Mouse (Mus musculus) spleen, adult 18-20 months (tissue): Measurements from ENCODE around the gene Tmem52b.

ENCODE experiments used
- DNase-seq, 2 experiments: peaks; one replicate each; pipeline ENCODE4 v3.0.0; 2022; ENCODE audit warnings: mixed read lengths in 2 of 2

Gene Tmem52b

DNA sequence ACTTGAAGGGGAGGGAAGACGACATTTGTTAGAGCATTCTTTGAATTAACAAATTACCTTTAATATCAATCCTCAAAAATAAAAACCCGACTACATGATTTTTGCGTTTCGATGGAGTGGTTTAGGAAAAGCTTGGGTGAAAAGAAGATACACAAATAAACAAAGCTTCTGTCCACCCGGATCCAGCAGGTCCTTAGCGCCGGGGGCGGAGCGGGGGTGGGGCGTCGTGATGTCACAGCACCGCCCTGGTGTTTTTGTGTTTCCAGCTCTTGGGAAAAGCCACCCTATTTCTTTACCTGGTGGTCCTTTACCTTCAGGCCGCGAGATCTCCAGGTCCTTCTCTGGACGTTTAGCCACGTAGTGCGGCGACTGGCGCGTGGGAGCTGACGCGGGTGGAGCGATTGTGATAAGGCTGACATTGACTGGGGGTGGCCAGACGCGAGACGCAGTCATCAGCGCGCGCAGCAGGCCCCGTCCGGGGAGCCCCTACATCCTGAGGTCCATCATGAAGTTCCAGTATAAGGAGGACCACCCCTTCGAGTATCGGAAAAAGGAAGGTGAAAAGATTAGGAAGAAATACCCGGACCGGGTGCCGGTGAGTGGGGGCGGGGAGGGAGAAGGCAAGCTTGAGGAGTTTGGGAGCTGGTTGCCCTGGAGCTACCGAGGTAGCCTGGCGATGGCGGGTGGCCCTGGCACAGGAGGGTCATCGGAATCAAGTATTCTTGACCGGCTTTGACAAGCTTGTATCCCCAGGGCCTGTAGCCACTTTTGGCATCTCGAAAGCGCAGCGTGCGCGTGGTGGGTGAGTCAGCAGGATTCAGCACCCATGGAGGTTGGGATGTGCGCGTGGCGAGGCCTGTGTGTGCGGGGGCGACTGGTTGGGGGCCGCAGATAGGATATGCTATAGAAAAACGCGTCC, 20.8 kb downstream of the Tmem52b start, which contains the start of gene Gabarapl1:
TSS of gene Gabarapl1 (plus strand) at position 219 of the 919 bp plus-strand sequence.
- peak; percentile 36 to 69 for DNase-seq

DNA sequence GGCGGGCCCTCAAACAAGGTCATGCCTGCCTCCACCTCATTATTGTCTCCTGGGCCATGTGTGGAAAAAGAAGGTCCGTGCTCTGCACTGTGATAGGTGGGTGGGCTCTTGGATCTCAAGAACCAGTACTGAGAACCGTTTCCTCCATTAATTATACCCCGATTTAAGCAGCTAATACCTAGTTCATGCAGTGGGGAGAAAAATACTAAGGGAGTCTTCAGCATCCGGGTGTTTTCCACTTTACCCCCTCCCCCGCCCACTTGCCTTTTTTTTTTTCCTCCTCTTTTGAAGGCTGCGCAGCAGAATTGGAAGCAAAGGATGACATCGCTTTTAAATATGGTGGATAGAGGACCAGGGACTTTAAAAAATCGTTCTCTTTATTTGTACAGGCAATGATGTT, 21.7 kb downstream of the Tmem52b start:
- DNase-seq = no peak

DNA sequence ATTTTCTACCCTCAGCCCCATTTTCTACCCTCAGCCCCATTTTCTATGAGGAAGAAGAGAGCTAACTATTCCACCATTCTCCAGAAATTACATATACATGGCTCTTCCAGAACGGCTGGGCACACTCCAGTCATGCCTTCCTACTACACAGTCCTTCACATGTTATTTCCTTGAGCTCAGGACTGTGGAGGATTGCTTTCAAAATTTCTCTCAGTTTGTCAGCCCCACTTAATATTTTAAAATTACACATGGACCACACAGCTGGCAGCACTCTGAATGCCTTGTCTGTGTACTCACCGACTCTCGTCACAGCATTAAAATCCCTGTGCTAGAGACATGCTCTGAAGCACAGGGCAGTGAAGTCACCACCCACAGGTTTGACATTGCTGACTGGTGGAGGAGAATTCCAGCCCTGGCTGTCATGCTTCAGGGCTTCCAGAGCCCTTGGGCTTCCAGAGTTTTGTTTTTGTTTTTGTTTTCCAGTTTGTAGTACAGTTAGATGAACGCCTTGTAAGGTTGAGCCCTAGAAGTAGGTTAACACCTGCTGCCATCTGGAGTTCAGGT, 22.4 kb downstream of the Tmem52b start:
- no peak for DNase-seq

DNA sequence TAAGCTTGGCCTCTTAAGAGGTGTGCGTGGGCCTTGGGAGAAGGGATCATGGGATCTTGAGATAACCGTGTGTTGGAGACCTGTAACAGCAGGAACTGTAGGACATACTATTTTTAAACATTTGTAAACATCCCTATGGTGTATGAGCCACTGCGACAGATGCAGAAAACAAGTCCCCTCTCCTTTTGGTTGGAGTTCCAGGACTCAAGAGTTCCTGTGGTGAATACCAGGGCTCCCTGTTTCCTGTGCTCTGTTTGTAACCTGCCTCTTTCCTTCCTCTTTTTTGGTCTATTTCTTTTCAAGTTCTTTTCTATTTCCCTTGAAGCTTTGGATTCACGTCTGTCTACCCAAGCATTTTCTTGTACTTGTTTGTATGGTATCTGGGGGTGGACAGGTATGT, 23.4 kb downstream of the Tmem52b start:
- no peak for DNase-seq

DNA sequence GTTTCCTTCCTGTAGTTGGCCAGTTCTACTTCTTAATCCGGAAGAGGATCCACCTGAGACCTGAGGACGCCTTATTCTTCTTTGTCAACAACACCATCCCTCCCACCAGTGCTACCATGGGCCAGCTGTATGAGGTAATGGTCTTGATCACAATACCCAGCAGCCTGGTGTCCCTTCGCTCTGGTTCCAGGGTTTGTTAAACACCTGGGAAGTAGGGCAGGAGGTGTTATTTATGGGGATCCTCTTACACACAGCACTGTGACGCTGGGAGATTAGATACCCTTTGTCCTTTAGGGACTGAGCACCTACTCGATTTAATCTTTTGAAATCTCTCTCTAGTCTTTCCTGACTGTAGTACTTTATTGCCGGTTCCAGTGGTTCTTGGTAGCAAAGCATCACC, 26.2 kb downstream of the Tmem52b start:
- no peak for DNase-seq

DNA sequence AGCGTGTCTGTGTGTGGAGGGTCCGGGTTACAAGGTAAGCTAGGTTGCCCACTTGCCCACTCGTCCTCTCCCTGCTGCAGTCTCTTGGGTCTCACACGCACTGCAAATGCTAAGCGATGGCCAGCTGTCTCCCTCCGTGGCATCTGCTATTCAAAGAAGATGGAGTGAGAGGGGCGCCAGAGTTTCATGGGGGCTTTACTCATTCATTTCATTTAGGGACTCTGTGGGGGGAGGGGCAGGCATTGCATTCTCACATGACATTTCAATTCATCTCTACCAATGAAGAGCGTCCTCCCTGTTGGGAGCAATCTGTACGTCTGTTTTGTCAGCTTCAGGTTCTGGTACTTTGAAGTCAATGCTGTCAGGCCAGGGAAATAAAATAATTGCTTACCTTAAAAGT, 29.6 kb downstream of the Tmem52b start:
- DNase-seq = no peak

DNA sequence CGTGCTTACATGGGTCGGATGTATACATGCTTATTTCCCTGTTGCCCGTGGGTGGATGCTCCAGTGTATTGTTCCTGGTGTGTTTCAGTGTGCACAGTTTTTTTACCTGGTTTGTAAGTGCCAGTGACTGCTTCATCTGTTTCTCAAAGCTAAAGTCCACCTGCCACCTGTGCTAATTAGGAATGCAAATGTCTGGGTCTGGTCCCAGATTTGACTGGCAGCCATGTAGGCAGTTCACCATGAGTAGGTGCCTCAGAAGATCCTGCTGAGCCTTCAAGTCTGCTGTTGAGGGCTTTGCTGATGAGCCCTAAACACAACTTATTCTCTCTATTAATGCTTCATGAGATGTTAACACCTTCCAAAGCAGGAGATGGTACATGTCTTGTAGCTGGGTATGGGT, 30.2 kb downstream of the Tmem52b start:
- no peak for DNase-seq

DNA sequence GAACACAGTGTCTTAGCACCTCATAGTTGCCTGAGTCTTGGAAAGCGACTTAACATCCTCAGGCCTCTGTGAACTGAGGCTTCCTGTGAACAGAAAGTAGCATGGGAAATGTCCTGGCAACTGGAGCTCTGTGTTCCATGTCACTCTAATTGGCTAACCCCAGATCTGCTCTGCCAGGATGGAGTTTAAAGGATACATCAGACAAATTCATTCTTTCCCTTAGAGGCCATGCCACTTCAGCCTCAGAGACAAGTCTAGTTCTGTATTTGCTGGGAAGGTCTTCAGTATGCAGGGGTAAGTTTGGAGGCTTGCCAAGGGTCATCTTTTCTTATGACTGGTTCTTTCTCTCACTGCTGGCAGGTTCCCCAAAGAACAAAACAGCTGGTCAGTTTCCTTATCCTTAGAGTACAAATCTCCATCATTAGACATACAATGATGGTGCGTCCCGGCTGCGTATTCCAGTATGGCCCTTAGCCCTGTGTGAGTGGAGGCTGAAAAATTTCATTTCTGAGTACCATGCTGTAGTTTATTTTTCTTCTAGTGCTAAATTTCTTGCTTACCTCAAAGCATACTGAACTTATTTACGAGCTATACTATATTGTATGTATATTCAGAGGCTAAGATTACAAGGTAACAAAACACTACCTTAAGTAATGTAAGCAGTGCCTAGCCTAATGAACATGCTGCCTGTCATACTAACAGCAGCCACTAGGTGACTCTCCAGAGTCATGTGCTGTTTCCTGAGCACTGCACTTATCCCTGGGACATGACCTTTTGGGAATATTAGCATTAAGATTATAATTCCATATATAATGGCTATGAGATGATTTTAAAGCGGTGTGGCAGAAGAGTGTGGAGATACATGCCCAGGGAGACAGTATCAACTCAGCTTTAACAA, 31.6 kb downstream of the Tmem52b start:
- peak in 1 of 2 experiments; percentile 59 for DNase-seq

DNA sequence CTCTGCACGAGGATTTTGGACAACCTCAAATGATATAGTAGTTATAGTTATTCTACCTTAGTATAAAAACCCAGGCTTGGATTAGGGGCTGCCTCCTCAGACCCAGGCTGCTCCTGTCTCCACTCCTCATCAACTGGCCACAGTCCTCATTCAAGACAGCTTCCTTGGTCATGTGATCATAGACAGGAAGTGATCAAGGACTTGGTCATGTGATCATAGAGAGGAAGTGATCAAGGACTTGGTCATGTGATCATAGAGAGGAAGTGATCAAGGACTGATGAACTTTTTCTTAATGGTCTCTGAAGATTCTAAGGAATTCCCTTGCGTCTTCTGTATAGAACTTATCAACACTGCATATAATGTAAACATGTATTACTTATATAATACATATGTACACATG, 34.9 kb downstream of the Tmem52b start:
- no peak for DNase-seq

DNA sequence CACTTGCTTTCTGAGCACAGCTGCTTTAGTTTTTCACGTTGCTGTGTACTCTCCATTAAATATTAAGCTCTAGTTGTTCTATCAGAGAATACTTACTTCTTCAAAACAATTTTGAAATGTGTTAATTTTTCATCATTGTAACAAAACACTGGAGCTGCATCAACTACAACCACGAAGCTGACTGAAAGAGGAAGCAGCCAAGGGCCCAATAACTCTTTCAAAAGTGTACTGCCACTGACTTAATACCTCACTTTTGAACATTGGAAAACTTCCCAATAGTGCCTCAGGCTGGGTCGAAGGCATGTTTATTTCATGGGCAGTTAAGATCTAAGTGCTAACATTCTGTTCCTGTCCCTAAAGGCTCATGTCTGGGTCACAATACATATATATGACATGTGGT, 35.7 kb downstream of the Tmem52b start:
- DNase-seq = no peak

DNA sequence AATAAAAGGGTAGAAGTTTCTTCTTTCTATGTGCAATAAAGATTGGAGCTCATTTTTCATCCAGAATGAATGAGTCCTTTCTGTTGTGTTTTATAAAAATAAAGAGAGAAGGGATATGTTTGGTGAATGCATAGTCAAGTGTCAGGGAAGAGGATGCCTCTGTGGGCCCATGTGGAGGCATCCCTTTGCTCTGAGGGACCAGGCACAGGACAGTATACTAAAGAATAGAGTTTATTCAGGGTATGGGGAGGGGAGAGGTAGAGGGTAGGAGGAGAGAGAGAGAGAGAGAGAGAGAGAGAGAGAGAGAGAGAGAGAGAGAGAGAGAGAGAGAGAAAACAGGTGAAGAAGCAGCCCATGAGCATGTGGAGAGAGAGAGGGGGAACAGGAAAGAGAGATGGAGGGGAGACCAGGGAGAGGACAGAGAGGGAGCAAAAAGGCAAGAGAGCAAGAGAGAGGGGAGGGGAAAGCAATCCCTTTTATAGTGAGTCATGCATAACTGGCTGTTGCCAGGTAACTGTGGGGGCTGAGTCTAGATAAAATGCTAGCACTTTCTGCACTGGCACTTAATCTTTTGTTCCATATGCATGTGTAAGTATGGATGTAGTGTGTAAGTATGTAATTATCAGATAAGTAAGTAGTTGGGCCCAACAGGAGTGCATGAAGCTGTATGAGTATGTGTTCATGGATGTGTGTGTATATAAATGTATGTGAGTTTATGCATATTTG, 45.1 kb downstream of the Tmem52b start:
- no peak for DNase-seq

DNA sequence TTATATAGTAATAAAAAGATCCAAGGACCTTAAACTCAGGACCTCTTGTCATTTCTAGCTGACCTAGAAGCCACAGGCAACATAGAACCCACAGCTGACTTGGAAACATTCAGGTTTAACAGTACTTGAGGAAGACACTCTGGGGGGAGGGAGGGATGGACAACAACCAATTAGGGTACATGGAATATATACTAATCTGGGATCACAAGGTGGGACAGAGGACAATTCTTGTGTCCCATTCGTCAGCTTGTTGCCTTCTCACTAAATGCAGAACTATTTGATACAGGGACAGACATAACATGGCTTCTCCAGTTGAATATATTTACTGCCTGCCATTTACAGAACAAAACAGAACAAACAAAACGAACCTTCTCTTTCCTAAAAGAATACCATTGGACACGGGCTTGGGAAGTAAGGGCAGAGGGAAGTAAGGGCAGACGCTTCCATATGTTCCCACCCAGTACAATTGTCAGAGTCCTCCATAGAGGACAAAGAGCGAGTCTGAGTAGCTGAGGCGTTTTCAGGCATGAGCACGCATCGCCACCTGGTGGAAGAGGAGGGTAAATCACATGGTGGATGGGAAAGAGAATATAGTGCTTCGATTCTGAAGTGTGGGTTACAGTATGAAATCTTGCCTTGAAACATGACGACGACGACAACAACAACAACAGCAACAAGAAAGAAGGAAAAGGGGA, 46.7 kb downstream of the Tmem52b start:
- peak; percentile 21 to 72 for DNase-seq

DNA sequence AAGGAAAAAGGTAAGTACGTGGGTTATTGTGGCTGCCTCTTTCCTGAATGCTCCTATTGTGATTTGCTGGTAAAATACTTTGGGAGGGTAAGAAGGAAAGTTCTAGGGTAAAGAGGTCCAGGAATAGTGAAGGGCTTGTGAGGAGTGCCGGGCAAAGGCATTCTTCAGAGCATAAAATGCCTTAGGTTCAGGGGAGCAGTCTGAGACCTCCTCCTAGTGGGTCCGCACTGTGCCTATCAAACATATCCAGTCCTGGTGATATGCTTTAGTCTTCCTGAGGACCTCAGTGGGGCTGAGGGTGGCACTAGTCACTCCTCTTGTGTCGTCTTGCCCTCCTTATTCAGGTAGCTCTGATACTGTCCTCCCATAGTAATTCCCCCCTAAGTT, 47.3 kb downstream of the Tmem52b start:
- no peak for DNase-seq

DNA sequence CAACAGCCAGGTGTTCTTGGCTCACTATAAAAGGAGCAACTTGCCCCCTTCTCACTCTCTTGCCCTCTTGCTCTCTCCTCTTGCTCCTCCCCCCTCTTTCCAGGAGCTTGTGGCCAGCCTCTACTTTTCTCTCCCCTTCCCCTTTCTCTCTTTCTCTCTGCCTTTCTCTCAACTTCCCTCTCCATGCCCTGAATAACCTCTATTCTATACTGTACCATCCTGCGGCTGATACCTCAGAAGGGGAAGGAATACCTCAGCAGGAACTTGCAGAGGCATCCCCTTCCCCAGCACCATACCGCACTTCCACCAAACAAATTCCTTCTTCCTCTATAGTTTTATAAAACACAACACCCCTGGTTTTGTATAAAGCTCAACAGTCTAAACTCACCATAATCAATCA, 52.9 kb downstream of the Tmem52b start:
- no peak for DNase-seq
